Mouse (Mus musculus): Measurements from ENCODE around the gene Pgm5. TPM values are rescaled to one million over a fixed set of nuclear protein-coding genes. Genes with fewer than 3 reads are reported as not detected.
A peak's percentile ranks its signal among the peaks of the same experiment; 100 is the strongest.

Gene Pgm5
- total and polyA plus RNA-seq, 2 experiments from 2014 or later: 0.57 to 11.7 TPM

DNA sequence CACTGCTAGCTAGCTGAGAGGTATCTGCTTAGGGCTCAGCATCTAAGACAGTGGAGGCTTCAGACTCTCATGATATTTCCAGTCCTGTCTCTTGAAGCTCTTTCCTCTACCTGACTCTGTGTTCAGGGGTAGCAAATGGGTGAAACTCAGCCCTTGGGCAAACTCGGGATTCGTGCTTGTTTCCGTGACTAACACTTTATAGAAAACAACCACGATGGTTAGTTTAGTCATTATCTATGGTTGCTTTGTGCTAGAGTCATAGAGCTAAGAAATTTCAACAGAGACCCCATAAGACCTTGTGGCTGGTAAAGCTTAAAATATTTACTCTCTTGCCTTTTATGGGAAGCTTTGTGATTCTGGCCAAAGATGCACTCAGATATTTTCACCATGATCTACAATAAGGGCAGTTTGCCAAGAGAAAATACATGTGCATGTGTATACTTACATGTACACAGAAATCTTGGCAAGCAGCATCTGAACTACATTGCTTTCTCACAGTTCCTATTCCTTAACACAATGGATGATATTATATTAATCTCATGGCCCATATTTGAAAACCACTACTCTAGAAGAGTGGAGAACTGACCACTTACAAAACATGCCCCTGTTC is 115.3 kb downstream of the Pgm5 start:
- no peak for TF ChIP-seq CTCF (IDR thresholded peaks at IDR 0.05)
- DNase-seq (ENCODE audit: low spot score): no peak
- Histone ChIP-seq H3K27me3 (ENCODE audit: insufficient read depth, low read length) (no peaks in the 10 kb centered on the region), H3K9ac (replicated peaks; ENCODE audit: low read length, poor library complexity, severe bottlenecking) (no peak overlapping the region), H3K4me3 (ENCODE audit: low read depth, low read length) (no peak overlapping the region), H3K9me3 (ENCODE audit: low read length) (no peaks in the 10 kb centered on the region), H3K27ac (ENCODE audit: low read depth, low read length) (no peak overlapping the region), H3K4me1 (ENCODE audit: insufficient read depth, low read length) (no peaks in the 10 kb centered on the region), H3K36me3 (ENCODE audit: insufficient read depth, low read length) (no peaks in the 10 kb centered on the region), H3K4me2 (ENCODE audit: low read depth, low read length, poor library complexity, severe bottlenecking) (no peak overlapping the region)
- 83% methylated on average over 4 of the region's 4 CpGs for WGBS
- no peak for ATAC-seq (ENCODE audit: low FRiP score)

DNA sequence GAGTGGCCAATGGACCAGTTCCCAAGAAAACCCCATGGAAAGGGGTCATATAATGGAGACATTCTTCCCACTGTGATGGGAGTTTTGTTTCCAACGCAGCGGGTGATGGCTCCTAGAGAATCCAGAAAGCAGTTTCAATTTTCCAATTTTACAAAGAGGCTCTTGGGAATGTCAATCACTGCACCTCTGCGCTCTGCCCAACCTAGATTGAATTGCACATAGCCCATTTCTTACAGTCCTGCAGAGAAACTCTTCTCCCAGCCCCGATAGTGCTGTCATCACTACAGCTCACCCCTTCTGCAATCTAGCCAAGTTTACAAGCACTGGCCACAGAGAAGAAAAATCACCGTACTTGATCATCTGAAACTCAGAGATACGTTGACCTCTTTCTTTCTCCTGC is 119.0 kb downstream of the Pgm5 start:
- no peaks in the 10 kb centered on the region for H3K27me3 ChIP-seq (ENCODE audit: insufficient read depth, low read length)
- no peaks in the 10 kb centered on the region for H3K36me3 ChIP-seq (ENCODE audit: insufficient read depth, low read length)

DNA sequence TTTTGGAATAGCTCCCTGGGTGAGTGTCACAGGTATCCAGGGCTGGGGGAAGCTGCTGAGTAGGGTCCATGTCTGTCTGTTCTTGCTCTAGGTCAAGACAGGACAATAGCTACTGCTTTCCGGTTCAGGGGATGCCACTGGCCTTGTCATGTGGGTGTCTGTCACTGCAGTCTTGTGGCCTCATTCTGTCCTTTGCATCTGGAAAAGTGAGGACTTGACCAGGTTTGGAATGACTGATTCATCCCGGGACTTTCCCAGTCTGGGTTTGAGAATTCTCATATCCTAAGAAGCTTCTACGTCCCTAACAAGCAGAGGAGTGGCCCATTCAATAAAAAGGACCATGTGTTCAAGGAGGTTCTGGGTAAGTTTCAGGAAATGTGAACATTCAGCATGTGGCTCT is 122.9 kb downstream of the Pgm5 start:
- Histone ChIP-seq H3K4me3 (ENCODE audit: low read depth, low read length) (no peak overlapping the region), H3K27ac (ENCODE audit: low read depth, low read length) (no peak overlapping the region), H3K9me3 (ENCODE audit: low read length) (no peaks in the 10 kb centered on the region), H3K4me1 (ENCODE audit: insufficient read depth, low read length) (no peaks in the 10 kb centered on the region), H3K9ac (replicated peaks; ENCODE audit: low read length, poor library complexity, severe bottlenecking) (no peak overlapping the region), H3K36me3 (ENCODE audit: insufficient read depth, low read length) (no peaks in the 10 kb centered on the region), H3K4me2 (ENCODE audit: low read depth, low read length, poor library complexity, severe bottlenecking) (no peak overlapping the region), H3K27me3 (ENCODE audit: insufficient read depth, low read length) (no peaks in the 10 kb centered on the region)
- ATAC-seq (ENCODE audit: low FRiP score) (no peak), DNase-seq (ENCODE audit: low spot score) (no peak)
- 87% methylated on average over 3 of the region's 3 CpGs for WGBS
- TF ChIP-seq CTCF (IDR thresholded peaks at IDR 0.05): no peak

More for the DNA sequence above, 119.0 kb downstream of the Pgm5 start:
- Histone ChIP-seq H3K9me3 (ENCODE audit: low read length) (no peaks in the 10 kb centered on the region), H3K9ac (replicated peaks; ENCODE audit: low read length, poor library complexity, severe bottlenecking) (no peak overlapping the region), H3K4me3 (ENCODE audit: low read depth, low read length) (no peak overlapping the region), H3K4me1 (ENCODE audit: insufficient read depth, low read length) (no peaks in the 10 kb centered on the region), H3K4me2 (ENCODE audit: low read depth, low read length, poor library complexity, severe bottlenecking) (no peak overlapping the region), H3K27ac (ENCODE audit: low read depth, low read length) (no peak overlapping the region)
- DNase-seq (ENCODE audit: low spot score) (peak; percentile 51), ATAC-seq (ENCODE audit: low FRiP score) (no peak)
- WGBS: 69% methylated on average over 6 of the region's 6 CpGs
- TF ChIP-seq CTCF (IDR thresholded peaks at IDR 0.05): no peak

DNA sequence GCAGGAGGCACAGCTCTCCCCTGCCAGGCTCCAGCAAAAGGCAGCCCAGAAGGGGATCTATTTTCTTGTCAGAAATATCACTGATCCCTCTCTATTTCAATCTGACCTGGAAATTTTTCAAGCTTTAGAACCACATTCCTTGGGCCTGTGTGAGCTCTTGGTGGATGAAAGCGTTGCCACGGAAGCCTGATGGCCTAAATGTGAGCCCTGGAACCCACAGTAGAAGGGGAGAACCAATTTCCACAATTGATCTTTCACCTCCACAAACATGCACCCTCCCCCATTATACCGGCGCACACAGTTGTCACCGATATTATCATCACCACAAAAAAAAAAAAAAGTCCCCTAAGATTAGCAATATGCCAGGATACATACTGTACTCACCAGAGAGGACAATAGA is 123.6 kb downstream of the Pgm5 start:
- no peaks in the 10 kb centered on the region for H3K36me3 ChIP-seq (ENCODE audit: insufficient read depth, low read length)
- 93% methylated on average over 5 of the region's 5 CpGs for WGBS
- ATAC-seq (ENCODE audit: low FRiP score): no peak

DNA sequence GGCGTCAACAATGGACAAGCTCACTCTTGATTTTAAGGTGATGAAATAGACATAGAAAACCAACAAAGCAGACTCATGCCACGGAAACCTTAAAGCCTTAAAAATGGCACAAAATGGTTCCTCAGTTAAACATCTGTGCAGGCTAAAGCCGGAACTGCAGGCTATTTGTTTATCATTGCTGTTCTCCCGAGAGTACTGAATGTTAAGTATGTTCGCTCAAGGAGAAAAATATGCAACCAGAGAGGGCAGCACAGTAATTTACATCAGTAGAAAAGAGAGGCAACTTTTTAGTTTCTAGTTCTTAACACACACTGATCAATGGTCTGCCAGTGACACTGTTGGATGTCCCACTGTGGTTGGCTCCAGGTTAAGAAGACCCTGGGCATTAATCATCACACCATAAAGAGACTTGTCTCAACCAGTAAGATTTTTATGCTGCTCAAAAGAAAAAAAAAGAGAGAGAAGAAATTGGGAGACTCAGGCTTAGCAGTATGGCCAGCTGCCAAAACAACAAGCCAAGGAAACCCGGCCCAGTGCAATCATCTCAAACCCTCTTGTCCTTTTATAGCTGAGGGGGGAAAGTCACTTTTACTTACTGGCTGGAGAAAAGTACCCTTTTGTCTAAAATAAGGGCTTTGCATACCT is 126.0 kb downstream of the Pgm5 start:
- Histone ChIP-seq H3K4me1 (ENCODE audit: insufficient read depth, low read length) (no peaks in the 10 kb centered on the region), H3K4me3 (ENCODE audit: low read depth, low read length) (no peak overlapping the region), H3K9ac (replicated peaks; ENCODE audit: low read length, poor library complexity, severe bottlenecking) (no peak overlapping the region), H3K27me3 (ENCODE audit: insufficient read depth, low read length) (no peaks in the 10 kb centered on the region), H3K9me3 (ENCODE audit: low read length) (no peaks in the 10 kb centered on the region), H3K4me2 (ENCODE audit: low read depth, low read length, poor library complexity, severe bottlenecking) (no peak overlapping the region), H3K27ac (ENCODE audit: low read depth, low read length) (no peak overlapping the region), H3K36me3 (ENCODE audit: insufficient read depth, low read length) (no peaks in the 10 kb centered on the region)
- no peak; the same call in 1 of the 2 replicates for TF ChIP-seq CTCF (IDR thresholded peaks at IDR 0.05)
- DNase-seq (ENCODE audit: low spot score) (peak; percentile 53), ATAC-seq (ENCODE audit: low FRiP score) (no peak)
- 50% methylated on average over 6 of the region's 6 CpGs for WGBS

More for the DNA sequence above, 123.6 kb downstream of the Pgm5 start:
- H3K4me2 ChIP-seq (ENCODE audit: low read depth, low read length, poor library complexity, severe bottlenecking): no peak overlapping the region
- DNase-seq (ENCODE audit: low spot score): no peak
- H3K4me1 ChIP-seq (ENCODE audit: insufficient read depth, low read length): no peaks in the 10 kb centered on the region
- H3K9me3 ChIP-seq (ENCODE audit: low read length): no peaks in the 10 kb centered on the region
- H3K27me3 ChIP-seq (ENCODE audit: insufficient read depth, low read length): no peaks in the 10 kb centered on the region
- H3K27ac ChIP-seq (ENCODE audit: low read depth, low read length): no peak overlapping the region
- no peak overlapping the region for H3K4me3 ChIP-seq (ENCODE audit: low read depth, low read length)
- no peak overlapping the region for H3K9ac ChIP-seq (replicated peaks; ENCODE audit: low read length, poor library complexity, severe bottlenecking)
- no peak for TF ChIP-seq CTCF (IDR thresholded peaks at IDR 0.05)

DNA sequence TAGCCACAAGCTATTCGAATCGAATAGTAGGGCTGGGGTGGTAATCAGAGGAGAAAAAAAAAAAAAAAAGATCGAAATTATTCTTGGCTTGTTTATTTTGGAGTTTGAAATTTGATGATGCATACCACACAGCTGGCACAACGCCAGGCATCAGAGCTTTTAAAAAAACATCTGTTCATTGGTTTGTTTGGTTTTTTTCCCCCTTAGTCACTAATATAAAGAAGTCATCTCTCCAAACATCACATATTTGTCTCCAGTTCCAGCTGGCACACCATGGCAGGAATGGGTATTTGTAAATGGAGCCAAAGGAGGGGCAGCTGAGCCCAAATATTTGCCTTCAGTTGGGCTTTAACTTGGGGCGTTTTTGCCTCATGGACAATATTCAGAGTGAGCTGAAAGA is 131.0 kb downstream of the Pgm5 start:
- Histone ChIP-seq H3K27ac (ENCODE audit: low read depth, low read length) (no peak overlapping the region), H3K27me3 (ENCODE audit: insufficient read depth, low read length) (no peaks in the 10 kb centered on the region), H3K9ac (replicated peaks; ENCODE audit: low read length, poor library complexity, severe bottlenecking) (no peak overlapping the region), H3K9me3 (ENCODE audit: low read length) (no peaks in the 10 kb centered on the region), H3K4me1 (ENCODE audit: insufficient read depth, low read length) (no peaks in the 10 kb centered on the region), H3K36me3 (ENCODE audit: insufficient read depth, low read length) (no peaks in the 10 kb centered on the region), H3K4me3 (ENCODE audit: low read depth, low read length) (no peak overlapping the region), H3K4me2 (ENCODE audit: low read depth, low read length, poor library complexity, severe bottlenecking) (no peak overlapping the region)
- DNase-seq (ENCODE audit: low spot score) (peak; percentile 36), ATAC-seq (ENCODE audit: low FRiP score) (no peak)
- 69% methylated on average over 5 of the region's 5 CpGs for WGBS
- no peak for TF ChIP-seq CTCF (IDR thresholded peaks at IDR 0.05)
